In the genomic region with DNA sequence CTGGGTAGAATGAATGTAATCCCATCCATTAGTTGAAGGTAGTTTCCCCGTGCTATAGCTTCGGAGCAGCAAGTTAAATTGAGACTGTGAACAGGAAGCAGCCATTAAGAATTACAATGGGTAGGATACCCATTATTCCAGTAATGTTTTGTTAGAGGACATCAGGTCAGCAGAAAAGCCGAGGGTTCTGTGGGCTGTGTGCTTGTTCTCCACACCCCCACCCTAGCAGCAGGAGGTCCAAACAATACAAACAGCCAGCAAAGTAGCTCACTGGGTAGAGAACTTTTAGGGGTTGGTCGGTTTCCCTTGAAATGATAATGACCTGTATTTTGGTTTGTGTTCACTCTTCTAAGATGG, we compare ENCODE assay signal across 21 mouse cellular contexts. TPM values are rescaled to one million over a fixed set of nuclear protein-coding genes. Genes with fewer than 3 reads are reported as not detected.
DNase-seq lines count a peak whose midpoint lies in the region; ATAC-seq lines count a peak whose summit lies in the region.
"Had no signal": no experiment of that assay in that cellular context is flagged by ENCODE, and none has a peak within 500 bp of the region (broad histone marks: within the 10 kb centered on the region; RNA-seq: fewer than 3 reads in every experiment).

No protein-coding gene starts in this region.

- no peak overlapping the region for H3K9ac ChIP-seq in kidney, embryonic 15.5 days
- H3K9ac ChIP-seq: embryonic facial prominence, embryonic 15.5 days; forebrain, embryonic 12.5 days; hindbrain, embryonic 15.5 days; limb, embryonic 13.5 days; midbrain, embryonic 12.5 days; neural tube, embryonic 13.5 days had no signal

- no peaks in the 10 kb centered on the region for H3K9me3 ChIP-seq in kidney, embryonic 15.5 days (replicated peaks)
- H3K9me3 ChIP-seq: embryonic facial prominence, embryonic 15.5 days; forebrain, embryonic 12.5 days; heart, embryonic 10.5 days; hindbrain, embryonic 15.5 days; limb, embryonic 13.5 days; midbrain, embryonic 12.5 days; neural tube, embryonic 13.5 days had no signal

- ATAC-seq in kidney, embryonic 15.5 days (replicated peaks; ENCODE audit: low FRiP score): no peak
- no peak for ATAC-seq in erythroblast, adult 5-6 weeks (replicated peaks; ENCODE audit: low FRiP score, poor library complexity, severe bottlenecking)
- ATAC-seq: CD4-positive, CD25-positive, alpha-beta regulatory T cell, adult 4 months; intestine, postnatal 0 days had no signal

- no peak overlapping the region for H3K4me2 ChIP-seq in kidney, embryonic 15.5 days
- H3K4me2 ChIP-seq: embryonic facial prominence, embryonic 15.5 days; forebrain, embryonic 12.5 days; limb, embryonic 13.5 days; midbrain, embryonic 12.5 days; neural tube, embryonic 13.5 days had no signal

- 0 out of 2 replicates have a peak, but pooled peaks cover 3% of the 10 kb centered on the region for H3K36me3 ChIP-seq in kidney, embryonic 15.5 days
- H3K36me3 ChIP-seq: embryonic facial prominence, embryonic 15.5 days; forebrain, embryonic 12.5 days; hindbrain, embryonic 15.5 days; midbrain, embryonic 12.5 days; neural tube, embryonic 13.5 days had no signal

- H3K4me1 ChIP-seq in kidney, embryonic 15.5 days: peaks cover 11% of the 10 kb centered on the region
- H3K4me1 ChIP-seq: hindbrain, embryonic 15.5 days had no signal

- H3K27ac ChIP-seq in kidney, embryonic 15.5 days: 0 out of 2 replicates have a peak overlapping the region, but pooled peaks have one; percentile 13
- H3K27ac ChIP-seq: embryonic facial prominence, embryonic 15.5 days; forebrain, embryonic 12.5 days; heart, embryonic 10.5 days; hindbrain, embryonic 15.5 days; limb, embryonic 13.5 days; midbrain, embryonic 12.5 days; neural tube, embryonic 13.5 days had no signal

- peak; percentile 77 for DNase-seq in heart, adult 11 months
- no peak for DNase-seq in heart, adult 8-10 months (ENCODE audit: low spot score)
- DNase-seq in kidney, adult 18-20 months: no peak
- DNase-seq in lung, postnatal 10 days: peak; percentile 25
- DNase-seq in lung, postnatal 4 days: no peak
- no peak for DNase-seq in layer of hippocampus, adult 9-11 months
- DNase-seq: embryo, embryonic 11 days; gastrocnemius, postnatal 10 days; kidney, postnatal 36 days; right cerebral cortex, postnatal 25 days had no signal

- H3K4me3 ChIP-seq in kidney, embryonic 15.5 days (replicated peaks): no peak overlapping the region
- H3K4me3 ChIP-seq: embryonic facial prominence, embryonic 15.5 days; forebrain, embryonic 12.5 days; heart, embryonic 10.5 days; hindbrain, embryonic 15.5 days; limb, embryonic 13.5 days; midbrain, embryonic 12.5 days; neural tube, embryonic 13.5 days had no signal

- H3K27me3 ChIP-seq in kidney, embryonic 15.5 days: no peaks in the 10 kb centered on the region
- H3K27me3 ChIP-seq: embryonic facial prominence, embryonic 15.5 days; forebrain, embryonic 12.5 days; hindbrain, embryonic 15.5 days; limb, embryonic 13.5 days; midbrain, embryonic 12.5 days; neural tube, embryonic 13.5 days had no signal

- WGBS in kidney, embryonic 15.5 days: 22% methylated on average over 4 of the region's 4 CpGs

RNA-seq across cellular contexts. Expression of gene Cdk6, which starts 45.4 kb away (rescaled TPM):
- 1 to 10 TPM; 4.2 to 9.5 (median 6.3) TPM for total RNA-seq in heart, adult 8-10 months (2022)
- polyA plus RNA-seq in kidney, embryonic 15.5 days (2015; fragmentation: Nextera tagmentation; extraction: Ambion mirVana): 21.0 and 22.3 TPM in 2 replicates
- 30.5 and 40.5 TPM in 2 replicates for total RNA-seq in erythroblast, adult 5-6 weeks (2015; ENCODE audit: low replicate concordance)
- 16.2 and 21.3 TPM in 2 replicates for total RNA-seq in erythroblast, adult 5-6 weeks (2017; ENCODE audit: low replicate concordance)

Comparison
In these comparisons a context has a peak if more than half of its experiments do, and no peak if none do; other contexts are left out.
1. DNase-seq: peak in heart, adult 11 months (single experiment) and lung, postnatal 10 days (single experiment); none in heart, adult 8-10 months (single experiment), kidney, adult 18-20 months (single experiment), lung, postnatal 4 days (0 of 2) and layer of hippocampus, adult 9-11 months (single experiment).